Mouse (Mus musculus): ENCODE results near the gene Myf6.

GRCm38 (mm10) chr10:107484050-107484449 is 10.5 kb downstream of the Myf6 start:
- TF ChIP-seq CTCF (IDR thresholded peaks at IDR 0.05; ENCODE audit: low read depth), result no peak
- TF ChIP-seq EP300 (optimal IDR thresholded peaks at IDR 0.05), result no peak
